Mouse (Mus musculus) frontal cortex, adult 2 months (tissue): ENCODE results near the gene Pdcd1lg2. TPM values are rescaled to one million over a fixed set of nuclear protein-coding genes. Genes with fewer than 3 reads are reported as not detected.

ENCODE experiments used
- DNase-seq, 2 experiments: peaks; one replicate each; pipeline ENCODE4 v3.0.0; 2022; ENCODE audit warnings: low spot score in 1 of 2; ENCODE audit errors: extremely low spot score in 1 of 2
- polyA plus RNA-seq: library from polyadenylated mRNA; depleted of rRNA; stranded (reverse); fragments of >200 nt; gene quantifications from 2 replicates; pipeline ENCODE4 v1.2.3, GENCODE M21; 2012

The Pdcd1lg2 gene
- polyA plus RNA-seq, 1 experiment = 0.10 TPM

GRCm38 (mm10) chr19:29463645-29464395, 53.1 kb downstream of the Pdcd1lg2 start:
- DNase-seq = no peak

- DNase-seq = no peak
These were observed 56.1 kb downstream of the Pdcd1lg2 start for GRCm38 (mm10) chr19:29466819-29467218.

- DNase-seq = no peak
These were observed 58.4 kb downstream of the Pdcd1lg2 start for GRCm38 (mm10) chr19:29468941-29469685.

- DNase-seq = no peak
These were observed 59.1 kb downstream of the Pdcd1lg2 start for GRCm38 (mm10) chr19:29469686-29470254.

GRCm38 (mm10) chr19:29470652-29471051, 59.9 kb downstream of the Pdcd1lg2 start:
- DNase-seq = no peak

GRCm38 (mm10) chr19:29472424-29472823, 61.7 kb downstream of the Pdcd1lg2 start:
- no peak for DNase-seq

GRCm38 (mm10) chr19:29472946-29473345, 62.2 kb downstream of the Pdcd1lg2 start:
- DNase-seq = no peak

GRCm38 (mm10) chr19:29474803-29475202, 64.1 kb downstream of the Pdcd1lg2 start:
- DNase-seq = no peak

- no peak for DNase-seq
These were observed 64.5 kb downstream of the Pdcd1lg2 start for GRCm38 (mm10) chr19:29475210-29475620.

GRCm38 (mm10) chr19:29478598-29478997, 67.9 kb downstream of the Pdcd1lg2 start:
- no peak for DNase-seq

GRCm38 (mm10) chr19:29481578-29481977, 70.9 kb downstream of the Pdcd1lg2 start:
- DNase-seq = no peak

GRCm38 (mm10) chr19:29482148-29482547, 71.4 kb downstream of the Pdcd1lg2 start:
- no peak for DNase-seq

- no peak for DNase-seq
These were observed 71.9 kb downstream of the Pdcd1lg2 start for GRCm38 (mm10) chr19:29482637-29483036.

GRCm38 (mm10) chr19:29483386-29483785, 72.7 kb downstream of the Pdcd1lg2 start:
- no peak for DNase-seq

- no peak for DNase-seq
These were observed 73.8 kb downstream of the Pdcd1lg2 start for GRCm38 (mm10) chr19:29484537-29484936.

- DNase-seq = no peak
These were observed 74.7 kb downstream of the Pdcd1lg2 start for GRCm38 (mm10) chr19:29485257-29485948.

GRCm38 (mm10) chr19:29486545-29487206, 76.0 kb downstream of the Pdcd1lg2 start:
- DNase-seq = no peak

- DNase-seq = no peak
These were observed 76.8 kb downstream of the Pdcd1lg2 start for GRCm38 (mm10) chr19:29487326-29488072.

- DNase-seq = no peak
These were observed 77.3 kb downstream of the Pdcd1lg2 start for GRCm38 (mm10) chr19:29488073-29488390.

GRCm38 (mm10) chr19:29488420-29488819, 77.7 kb downstream of the Pdcd1lg2 start:
- no peak for DNase-seq
